Mouse (Mus musculus) layer of hippocampus, postnatal 10 days (tissue): ENCODE measurements around the gene Gins3. TPM values are rescaled to one million over a fixed set of nuclear protein-coding genes. Genes with fewer than 3 reads are reported as not detected.
A peak's percentile ranks its signal among the peaks of the same experiment; 100 is the strongest.

Experiments used
- DNase-seq, 2 experiments: peaks; one replicate each; pipeline ENCODE4 v3.0.0; 2021; ENCODE audit warnings: low spot score in 2 of 2
- total RNA-seq, 2 experiments: library from RNA; stranded (reverse); gene quantifications; 2 replicates each; pipeline ENCODE4 v1.2.3; 2021

The Gins3 gene
- total RNA-seq, 2 experiments from 2014 or later = 2.5 to 2.6 TPM

GRCm38 (mm10) chr8:95694631-95695030 lies 61.4 kb downstream of the Gins3 start:
- DNase-seq = peak in 1 of 2 experiments; percentile 43

Other genes starting within 250 kb of the Gins3 start
- gene Cfap20, start 198.6 kb upstream of the Gins3 start, total RNA-seq = 10 to 100 TPM; 64.1 to 67.9 TPM
- 10 to 100 TPM; 73.8 to 80.8 TPM for gene Csnk2a2, start 143.4 kb upstream of the Gins3 start, total RNA-seq
- gene Ccdc113, start 99.4 kb upstream of the Gins3 start, total RNA-seq = 1 to 10 TPM; 1.1 to 2.4 TPM
- not detected for gene Prss54, start 57.1 kb upstream of the Gins3 start, total RNA-seq
- 1,000 to 10,000 TPM; 1,214 to 1,219 TPM for gene Ndrg4, start 43.5 kb downstream of the Gins3 start, total RNA-seq
- gene Setd6, start 82.4 kb downstream of the Gins3 start, total RNA-seq = 10 to 100 TPM; 21.7 to 27.4 TPM
- gene Cnot1, start 174.0 kb downstream of the Gins3 start, total RNA-seq = 100 to 1,000 TPM; 134 to 144 TPM
- 100 to 1,000 TPM; 165 to 170 TPM for gene Sap18b, start 191.9 kb downstream of the Gins3 start, total RNA-seq
- 10 to 100 TPM; 30.8 to 34.1 TPM for gene Slc38a7, start 220.1 kb downstream of the Gins3 start, total RNA-seq